Mouse (Mus musculus): ENCODE data around the gene Dock7.
"Not testable (repeated sequence)": the region's sequence is repeated elsewhere in the genome, so short reads cannot be mapped to it uniquely, and the experiment has no call there.

The Dock7 gene

GRCm38 (mm10) chr4:99006319-99006718 is 114.4 kb downstream of the Dock7 start:
- in situ Hi-C loops (cut with MboI, MseI) = no loop called here

DNA sequence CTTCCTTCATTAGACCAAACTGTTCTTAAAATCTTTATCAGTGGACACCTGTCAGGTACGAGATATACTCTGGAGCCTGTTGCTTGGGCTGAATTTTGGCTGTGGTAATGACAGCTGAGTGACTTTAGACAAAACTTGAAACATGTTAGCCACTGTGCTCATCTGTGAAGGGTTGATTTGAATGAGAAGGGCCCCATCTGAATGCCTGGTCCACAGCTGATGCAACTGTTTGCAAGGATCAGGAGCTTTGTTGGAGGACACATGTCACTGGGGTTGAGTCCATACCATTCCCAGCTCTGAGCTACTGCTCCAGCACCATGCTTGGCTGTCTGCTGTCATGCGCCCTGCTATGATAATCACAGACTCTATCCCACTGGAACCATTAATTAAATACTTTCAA is 115.1 kb downstream of the Dock7 start:
- in situ Hi-C loops (cut with MboI, MseI) = no loop called here

DNA sequence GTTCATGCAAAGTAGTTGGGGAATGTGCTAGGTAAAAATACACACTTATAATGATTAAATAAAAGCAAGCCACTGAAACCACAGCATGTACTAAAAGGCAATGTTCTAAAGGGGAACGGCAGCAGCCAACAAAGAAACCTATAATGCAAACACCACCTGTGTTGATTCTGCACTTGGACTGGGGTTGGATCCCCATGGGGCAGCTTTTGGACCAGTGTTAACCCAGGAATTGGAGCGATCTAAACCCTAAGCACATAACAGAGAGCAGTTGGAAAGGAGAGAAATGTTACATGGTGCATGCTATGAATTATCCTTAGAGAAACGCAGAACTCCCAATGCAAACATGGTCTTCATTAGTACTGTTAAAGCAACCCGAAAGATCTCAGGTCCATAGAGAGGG is 127.2 kb downstream of the Dock7 start:
- in situ Hi-C loops (cut with MboI, MseI) = no loop called here

DNA sequence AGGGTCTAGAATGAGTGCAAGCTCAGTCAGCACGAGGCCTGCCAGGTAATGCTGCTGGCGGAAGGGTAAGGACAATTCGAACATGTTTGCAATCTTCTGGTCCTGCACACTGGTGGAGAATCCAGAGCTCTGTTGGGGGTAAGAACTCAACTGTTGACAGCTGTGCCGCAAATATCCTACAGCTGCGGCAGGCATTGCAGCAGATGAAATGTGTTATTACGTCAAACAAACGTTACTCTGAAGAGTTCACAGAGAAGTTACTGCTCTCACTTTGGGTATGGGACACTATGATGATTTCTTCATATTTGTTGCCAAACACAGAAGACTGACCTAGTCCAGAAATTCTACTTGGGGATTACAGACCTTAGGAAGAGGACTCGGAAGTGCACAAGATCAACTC is 136.0 kb downstream of the Dock7 start:
- in situ Hi-C loops (cut with MboI, MseI) = no loop called here

GRCm38 (mm10) chr4:98979976-98980375 is 140.7 kb downstream of the Dock7 start:
- in situ Hi-C loops (cut with MboI, MseI) = not testable (repeated sequence)

GRCm38 (mm10) chr4:98978693-98979092 is 142.0 kb downstream of the Dock7 start:
- in situ Hi-C loops (cut with MboI, MseI) = no loop called here

DNA sequence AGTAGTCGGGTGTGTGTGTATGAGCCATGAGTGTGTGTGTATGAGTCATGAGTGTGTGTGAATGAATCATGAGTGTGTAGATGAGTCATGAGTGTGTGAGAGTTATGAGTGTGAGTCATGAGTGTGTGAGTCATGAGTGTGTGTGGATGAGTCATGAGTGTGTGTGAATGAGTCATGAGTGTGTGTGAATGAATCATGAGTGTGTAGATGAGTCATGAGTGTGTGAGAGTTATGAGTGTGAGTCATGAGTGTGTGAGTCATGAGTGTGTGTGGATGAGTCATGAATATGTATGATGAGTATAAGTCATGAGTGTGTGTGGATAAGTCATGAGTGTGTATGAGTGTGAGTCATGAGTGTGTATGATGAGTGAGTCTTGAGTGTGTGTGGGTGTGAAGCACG is 142.4 kb downstream of the Dock7 start:
- in situ Hi-C loops (cut with MboI, MseI) = not testable (repeated sequence)

DNA sequence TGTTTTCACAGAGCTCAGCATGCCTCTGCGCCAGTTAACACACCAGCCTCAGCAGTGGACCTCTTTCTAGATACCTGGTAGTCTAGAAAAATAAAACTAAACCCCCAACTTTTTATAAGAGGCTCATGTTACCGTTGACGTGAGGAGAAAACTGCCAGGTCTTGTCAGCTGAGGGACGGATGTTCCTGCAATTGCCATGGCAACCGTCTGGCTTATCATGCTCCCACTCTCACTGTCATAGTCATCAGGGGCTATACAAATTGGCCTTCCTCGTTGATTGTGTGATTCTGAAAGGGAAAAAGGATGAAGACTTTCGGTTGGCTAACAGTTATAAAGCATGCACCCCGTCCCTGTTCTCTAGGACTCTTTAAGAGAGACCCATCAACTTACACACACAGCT is 145.0 kb downstream of the Dock7 start:
- in situ Hi-C loops (cut with MboI, MseI) = no loop called here

DNA sequence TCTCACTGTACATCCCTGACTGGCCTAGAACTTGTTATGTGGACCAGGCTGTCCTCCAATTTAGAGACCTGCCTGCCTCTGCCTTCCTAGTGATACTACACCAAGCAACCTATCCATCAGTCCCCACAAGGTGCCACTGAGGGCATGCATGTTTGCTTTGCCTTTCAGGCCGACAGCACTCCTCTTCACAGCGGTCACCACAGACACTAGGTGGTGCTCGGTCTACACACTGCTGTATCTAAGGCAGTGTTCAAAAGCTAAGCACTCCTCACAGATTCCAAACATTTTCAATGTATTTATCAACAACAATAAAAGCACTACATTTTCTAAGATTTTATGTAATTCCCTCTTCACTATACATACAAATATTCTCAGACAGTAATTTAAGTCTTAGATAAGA is 150.8 kb downstream of the Dock7 start:
- in situ Hi-C loops (cut with MboI, MseI) = no loop called here

- in situ Hi-C loops (cut with MboI, MseI) = no loop called here
Measured at GRCm38 (mm10) chr4:98960243-98960642, 160.5 kb downstream of the Dock7 start.

DNA sequence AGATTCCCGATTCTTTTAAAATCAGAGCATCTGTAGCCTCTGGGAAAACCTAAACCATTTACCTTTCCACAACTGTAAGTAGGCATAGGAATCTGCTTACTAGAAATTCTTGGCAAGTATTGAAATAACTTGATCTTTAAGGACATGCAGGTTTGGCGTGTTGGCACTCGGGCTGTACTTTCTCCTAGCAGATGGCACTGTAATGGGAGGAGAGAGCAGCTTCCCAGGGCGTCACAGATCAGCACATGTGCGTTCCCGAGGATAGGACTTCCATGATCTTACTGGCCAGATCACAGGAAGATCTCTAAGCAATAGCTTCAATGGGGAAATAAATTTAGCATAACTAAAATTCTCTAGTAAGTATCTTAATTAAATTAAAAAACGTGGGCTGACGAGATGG is 164.7 kb downstream of the Dock7 start:
- in situ Hi-C loops (cut with MboI, MseI) = no loop called here

GRCm38 (mm10) chr4:98950563-98950962 is 170.2 kb downstream of the Dock7 start:
- in situ Hi-C loops (cut with MboI, MseI) = no loop called here

DNA sequence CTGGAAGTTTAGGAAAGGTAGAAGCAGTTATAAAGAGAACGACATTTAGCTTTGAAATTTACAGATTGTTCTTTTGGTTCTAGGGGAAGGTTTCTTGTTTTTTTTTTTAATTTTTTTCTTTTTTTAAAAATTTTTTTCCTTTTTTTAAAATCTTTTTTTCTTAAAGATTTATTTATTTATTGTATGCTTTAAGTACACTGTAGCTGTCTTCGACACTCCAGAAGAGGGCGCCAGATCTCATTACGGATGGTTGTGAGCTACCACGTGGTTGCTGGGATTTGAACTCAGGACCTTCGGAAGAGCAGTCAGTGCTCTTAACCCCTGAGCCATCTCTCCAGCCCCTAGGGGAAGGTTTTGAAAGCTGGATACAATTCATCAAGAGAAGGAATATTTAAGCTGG is 182.5 kb downstream of the Dock7 start:
- in situ Hi-C loops (cut with MboI, MseI) = loop anchor here in 1 of 2 experiments (25.0 kb wide), 1 partner anchor 249 kb away; the partner anchor contains the start of gene Atg4c

GRCm38 (mm10) chr4:98936036-98936435 is 184.7 kb downstream of the Dock7 start:
- in situ Hi-C loops (cut with MboI, MseI) = loop anchor here in 1 of 2 experiments (25.0 kb wide), 1 partner anchor 251 kb away; the partner anchor contains the start of gene Atg4c

- in situ Hi-C loops (cut with MboI, MseI) = loop anchor here (10.0 to 25.0 kb wide), 4 partner anchors 259 to 899 kb away; partner anchors contain the start of genes Atg4c (in 1 of the 2) and Efcab7 (in 1 of the 2)
Measured at GRCm38 (mm10) chr4:98925250-98925781, 195.4 kb downstream of the Dock7 start.

DNA sequence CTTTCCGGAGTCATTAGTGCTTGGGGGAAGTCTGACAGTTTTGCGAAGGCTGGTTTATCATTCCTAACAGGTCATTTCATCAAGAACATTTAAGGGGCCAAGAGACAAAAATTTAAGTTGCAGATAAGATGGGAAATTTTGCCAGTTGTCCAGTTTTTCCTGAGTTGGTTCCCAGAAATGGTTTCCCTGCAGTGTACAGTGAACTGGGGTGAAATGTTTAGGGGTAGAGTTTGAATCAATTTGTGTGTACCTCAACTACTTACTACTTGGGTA is 195.9 kb downstream of the Dock7 start:
- in situ Hi-C loops (cut with MboI, MseI) = loop anchor here (5.0 to 25.0 kb wide), 5 partner anchors 260 to 1007 kb away; partner anchors contain the start of genes Atg4c (in 1 of the 2) and Efcab7 (in 1 of the 2)

DNA sequence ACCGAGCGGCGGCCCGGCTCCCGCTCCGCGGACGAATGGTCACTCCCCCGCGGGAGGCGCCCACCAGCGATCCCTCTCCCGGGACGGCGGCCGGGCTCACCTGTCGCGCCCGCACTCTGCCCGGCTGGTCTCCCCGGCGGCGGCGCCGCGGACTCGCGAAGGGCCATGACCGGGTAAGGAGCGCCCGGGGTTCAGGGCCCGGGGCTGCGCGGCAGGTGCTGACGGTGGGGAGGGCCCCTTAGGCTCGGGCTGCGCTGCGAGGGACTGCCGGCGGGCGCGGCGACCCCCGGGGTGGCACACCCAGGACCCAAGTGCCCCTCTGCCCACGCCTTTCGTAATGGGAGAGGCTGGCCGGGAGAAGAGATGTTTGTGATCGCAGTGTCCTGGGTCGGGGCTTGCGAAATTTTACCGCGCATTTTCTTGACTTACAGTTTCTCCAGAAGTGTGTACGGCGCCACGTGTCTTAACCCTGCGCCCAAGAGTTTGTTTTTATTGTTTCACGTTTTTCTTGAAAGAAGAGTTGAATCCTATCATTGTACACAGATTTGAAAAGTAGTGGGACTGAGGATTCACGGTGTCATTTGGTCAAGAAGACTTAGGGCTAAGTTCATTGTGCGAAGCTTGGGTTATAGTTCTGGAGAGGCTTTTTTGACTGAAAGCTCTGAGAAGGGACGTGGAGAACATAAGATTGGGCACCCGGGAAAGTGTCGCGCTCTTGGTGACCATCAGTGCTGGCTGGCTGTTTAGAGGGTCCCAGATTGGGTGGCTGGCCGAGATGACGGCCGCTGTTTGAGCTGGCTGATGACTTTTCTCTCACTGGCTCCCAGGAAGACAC is 196.4 kb downstream of the Dock7 start:
- in situ Hi-C loops (cut with MboI, MseI) = loop anchor here in 1 of 2 experiments (5.0 to 10.0 kb wide), 4 partner anchors 261 to 1008 kb away; partner anchors contain the start of gene Efcab7

DNA sequence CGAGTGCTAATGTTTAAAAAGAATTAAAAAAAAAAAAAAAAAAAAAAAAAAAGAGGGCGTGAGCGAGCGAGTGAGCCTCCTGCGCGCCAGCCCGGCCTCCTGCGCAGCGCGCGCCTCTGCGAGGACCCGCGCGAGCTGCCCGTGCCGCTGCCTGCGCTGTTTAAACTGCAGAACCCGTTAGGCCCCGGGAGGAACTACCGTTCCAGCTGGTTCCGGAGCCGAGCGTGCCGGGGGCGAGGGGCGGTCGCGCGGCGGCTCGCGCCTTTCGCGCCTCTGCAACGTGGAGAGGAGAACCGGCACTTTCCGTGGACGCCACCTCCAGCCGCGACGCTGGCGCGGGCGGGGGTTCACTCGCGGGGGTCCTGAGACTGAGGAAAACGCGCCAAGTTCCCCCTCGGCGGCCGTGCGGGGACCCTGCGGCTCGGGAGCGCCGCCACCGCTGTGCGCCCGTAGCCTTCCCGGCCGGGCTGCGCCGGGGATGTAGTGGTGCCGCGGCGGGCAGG is 197.1 kb downstream of the Dock7 start, which contains the start of gene Usp1:
TSS of gene Usp1 (plus strand) at position 243 of the 503 bp plus-strand sequence.
- in situ Hi-C loops (cut with MboI, MseI) = loop anchor here in 1 of 2 experiments (5.0 to 10.0 kb wide), 4 partner anchors 261 to 1009 kb away; partner anchors contain the start of gene Efcab7

- in situ Hi-C loops (cut with MboI, MseI) = loop anchor here in 1 of 2 experiments (5.0 to 10.0 kb wide), 4 partner anchors 262 to 1009 kb away; partner anchors contain the start of gene Efcab7
Measured at GRCm38 (mm10) chr4:98922643-98923567, 197.8 kb downstream of the Dock7 start.

DNA sequence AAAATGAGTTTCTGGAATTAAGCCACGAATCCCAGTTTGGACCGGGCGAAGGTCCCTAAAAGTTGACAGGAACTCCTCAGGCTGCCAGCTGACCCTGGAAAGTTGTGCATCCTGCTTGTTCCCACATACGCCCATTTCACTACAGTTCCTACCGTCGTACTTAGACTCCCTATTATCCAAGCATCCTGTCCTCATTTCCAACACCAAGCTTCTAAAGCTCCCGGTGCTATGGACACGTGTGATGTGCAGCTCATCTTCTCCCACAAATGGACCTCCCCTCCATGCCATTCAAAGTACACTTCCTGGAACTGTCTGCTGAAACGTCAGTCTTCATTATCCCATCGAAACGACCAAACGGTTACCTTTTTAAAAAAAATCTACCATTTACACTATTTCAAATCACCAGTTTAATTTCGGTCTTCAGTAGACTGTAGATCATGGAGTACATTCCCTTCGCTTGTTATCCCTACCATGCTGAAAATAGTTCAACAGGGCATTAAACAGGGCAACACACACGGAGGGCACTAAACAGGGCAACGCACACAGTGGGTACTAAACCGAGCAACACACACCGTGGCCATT is 198.6 kb downstream of the Dock7 start:
- in situ Hi-C loops (cut with MboI, MseI) = loop anchor here in 1 of 2 experiments (5.0 to 10.0 kb wide), 4 partner anchors 263 to 1010 kb away; partner anchors contain the start of gene Efcab7

- in situ Hi-C loops (cut with MboI, MseI) = loop anchor here in 1 of 2 experiments (5.0 to 10.0 kb wide), 4 partner anchors 264 to 1011 kb away; partner anchors contain the start of gene Efcab7
Measured at GRCm38 (mm10) chr4:98920896-98921295, 199.8 kb downstream of the Dock7 start.
